Mouse (Mus musculus) bone marrow macrophage, adult 2 months (primary cell): ENCODE results near the gene Ahcyl2. TPM values are rescaled to one million over a fixed set of nuclear protein-coding genes. Genes with fewer than 3 reads are reported as not detected.

Experiments used
- H3K27ac ChIP-seq: 2 replicates; pipeline ENCODE4 v1.5.1; 2012; ENCODE audit warnings: low read depth, low read length; ENCODE audit not compliant: insufficient read depth
- H3K4me1 ChIP-seq: 2 replicates; pipeline ENCODE4 v1.6.1; 2012; ENCODE audit warnings: low read length; ENCODE audit not compliant: control insufficient read depth, insufficient read depth
- H3K4me3 ChIP-seq: 2 replicates; pipeline ENCODE4 v1.5.1; 2012; ENCODE audit warnings: mild to moderate bottlenecking, low read length, moderate library complexity; ENCODE audit not compliant: insufficient read depth
- CTCF ChIP-seq: IDR thresholded peaks from 2 replicates; pipeline ENCODE4 v1.5.1; 2012; ENCODE audit warnings: low read depth, mild to moderate bottlenecking, low read length, moderate library complexity
- POLR2A ChIP-seq: IDR thresholded peaks from 2 replicates; pipeline ENCODE4 v1.6.1; 2012; ENCODE audit warnings: mild to moderate bottlenecking, low read depth, low read length, borderline replicate concordance
- polyA plus RNA-seq: library from polyadenylated mRNA; stranded (reverse); fragments of >200 nt; gene quantifications from 2 replicates; pipeline ENCODE4 v1.2.4, GENCODE M21; 2012; ENCODE audit not compliant: missing spikeins, insufficient read depth, insufficient read length

The Ahcyl2 gene
- polyA plus RNA-seq, 1 experiment: 37.8 TPM

DNA sequence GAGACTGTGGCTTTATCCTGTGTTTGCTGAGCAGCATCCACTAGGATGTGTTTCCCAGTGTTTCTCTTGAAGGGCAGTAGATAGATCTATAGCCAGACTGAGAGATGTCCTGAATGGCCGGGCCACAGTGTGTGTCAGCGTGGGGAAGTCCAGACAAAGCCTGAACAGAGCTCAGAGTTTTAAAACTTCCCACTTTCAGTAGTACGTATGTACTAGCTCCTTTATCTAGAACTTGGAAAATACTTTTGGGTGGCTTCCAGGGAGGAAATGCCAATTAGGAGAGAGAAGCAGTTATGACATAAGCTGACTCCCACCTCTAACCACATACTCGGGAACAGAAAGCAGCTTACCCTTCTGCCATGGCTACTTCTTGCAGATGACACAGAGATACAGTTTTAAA is 172.6 kb downstream of the Ahcyl2 start:
- H3K27ac ChIP-seq: no peak overlapping the region
- no peak overlapping the region for H3K4me3 ChIP-seq
- TF ChIP-seq POLR2A (no peak), CTCF (no peak)
- H3K4me1 ChIP-seq: peaks cover 12% of the 10 kb centered on the region

DNA sequence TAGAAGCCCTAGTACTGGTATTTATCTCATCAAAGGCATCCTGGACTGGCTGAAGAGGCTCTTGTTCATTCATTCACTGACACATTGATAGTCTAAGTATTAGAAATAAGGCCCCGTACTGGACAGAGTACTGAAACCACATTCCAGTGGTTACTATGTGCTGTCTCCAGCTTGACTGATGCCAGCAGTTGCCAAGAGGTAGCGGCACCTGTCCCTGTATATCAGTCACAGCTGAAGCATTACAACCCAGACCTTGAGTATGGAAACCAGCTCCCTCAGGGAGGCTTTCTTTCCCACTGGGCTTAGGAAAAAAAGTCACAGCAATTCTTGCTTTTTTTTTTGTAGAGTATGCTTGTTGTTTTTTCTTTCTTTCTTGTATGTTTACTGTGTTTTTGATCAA is 173.2 kb downstream of the Ahcyl2 start:
- Histone ChIP-seq H3K4me3 (no peak overlapping the region), H3K27ac (no peak overlapping the region), H3K4me1 (peaks cover 11% of the 10 kb centered on the region)
- no peak for TF ChIP-seq CTCF
- TF ChIP-seq POLR2A: no peak

DNA sequence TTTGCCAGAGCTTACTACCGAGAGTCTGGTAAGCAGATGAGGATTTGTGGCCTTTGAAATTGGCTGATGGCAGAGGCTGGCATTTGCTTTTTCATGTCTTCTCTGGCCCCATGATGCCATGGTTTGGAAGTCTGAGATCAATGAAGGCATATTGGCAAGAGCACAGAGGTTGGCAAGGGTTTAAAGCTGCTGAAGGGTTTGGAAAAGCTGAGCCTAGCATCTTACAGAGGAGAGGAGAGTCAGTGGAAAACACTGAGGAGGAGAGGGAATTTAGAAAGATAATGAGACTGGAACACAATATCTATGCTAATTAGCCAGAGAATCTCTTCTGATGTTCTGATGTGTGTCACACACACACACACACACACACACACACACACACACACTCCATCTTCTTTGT is 176.7 kb downstream of the Ahcyl2 start:
- TF ChIP-seq POLR2A (no peak), CTCF (no peak)
- Histone ChIP-seq H3K4me3 (no peak overlapping the region), H3K4me1 (peaks cover 11% of the 10 kb centered on the region), H3K27ac (no peak overlapping the region)

DNA sequence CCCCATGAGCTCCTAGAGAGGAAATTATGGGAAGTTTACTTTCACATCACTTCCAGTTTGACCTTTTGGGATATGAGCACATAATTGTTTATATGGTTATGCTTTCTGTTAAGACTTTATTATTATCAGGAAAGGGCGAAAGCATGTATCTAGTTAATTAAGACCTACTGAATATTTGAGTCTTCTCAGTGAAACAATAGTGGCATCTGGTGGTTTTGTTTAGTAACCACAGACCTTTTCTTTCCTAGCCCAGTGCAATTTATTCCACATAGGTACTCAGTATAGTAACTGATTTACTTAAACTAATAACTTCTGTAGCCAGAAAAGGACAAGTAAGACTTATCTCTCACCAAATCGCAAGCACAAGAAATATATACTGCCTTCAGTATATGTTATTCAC is 178.8 kb downstream of the Ahcyl2 start:
- no peaks in the 10 kb centered on the region for H3K4me1 ChIP-seq
- TF ChIP-seq CTCF (no peak), POLR2A (no peak)
- H3K4me3 ChIP-seq: no peak overlapping the region
- H3K27ac ChIP-seq: no peak overlapping the region

DNA sequence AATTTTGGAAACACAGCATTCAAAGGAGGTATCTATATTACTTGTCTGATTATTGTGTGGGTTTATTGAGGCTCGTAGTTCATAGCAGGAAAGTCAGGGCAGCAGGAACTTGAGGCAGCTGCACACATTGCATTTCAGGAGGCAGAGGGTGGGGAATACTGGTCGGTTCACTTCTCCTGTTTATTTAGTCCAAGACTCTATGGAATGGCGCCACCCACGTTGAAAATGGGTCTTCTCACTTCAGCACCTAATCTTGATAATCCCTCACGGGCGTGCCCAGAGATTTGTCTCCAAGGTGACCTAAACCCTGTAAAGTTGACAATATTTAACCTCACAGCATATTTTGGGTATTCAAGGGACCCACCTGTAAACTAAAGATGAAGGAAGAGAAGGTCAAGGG is 180.0 kb downstream of the Ahcyl2 start:
- Histone ChIP-seq H3K4me3 (no peak overlapping the region), H3K4me1 (no peaks in the 10 kb centered on the region), H3K27ac (no peak overlapping the region)
- TF ChIP-seq CTCF (no peak), POLR2A (no peak)

DNA sequence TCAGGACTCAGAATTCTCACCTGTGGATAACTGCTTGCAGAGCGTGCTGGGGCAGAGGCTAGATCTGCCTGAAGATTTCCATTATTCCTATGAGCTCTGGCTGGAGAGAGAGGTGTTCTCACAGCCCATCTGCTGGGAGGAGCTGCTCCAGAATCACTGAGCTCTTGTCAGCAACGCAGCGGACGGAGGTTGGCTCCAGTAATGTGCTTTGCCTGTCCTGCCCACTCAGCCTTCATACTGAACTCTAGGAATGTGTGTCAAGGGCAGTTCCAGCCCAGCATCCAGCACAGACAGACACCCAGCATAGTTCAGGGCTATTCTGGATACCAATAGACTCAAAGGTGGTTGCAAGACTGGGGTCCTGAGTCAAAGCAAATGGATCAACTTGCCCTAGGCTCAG is 188.9 kb downstream of the Ahcyl2 start:
- H3K4me3 ChIP-seq: no peak overlapping the region
- TF ChIP-seq POLR2A (no peak), CTCF (no peak)
- no peak overlapping the region for H3K27ac ChIP-seq
- H3K4me1 ChIP-seq: no peaks in the 10 kb centered on the region

DNA sequence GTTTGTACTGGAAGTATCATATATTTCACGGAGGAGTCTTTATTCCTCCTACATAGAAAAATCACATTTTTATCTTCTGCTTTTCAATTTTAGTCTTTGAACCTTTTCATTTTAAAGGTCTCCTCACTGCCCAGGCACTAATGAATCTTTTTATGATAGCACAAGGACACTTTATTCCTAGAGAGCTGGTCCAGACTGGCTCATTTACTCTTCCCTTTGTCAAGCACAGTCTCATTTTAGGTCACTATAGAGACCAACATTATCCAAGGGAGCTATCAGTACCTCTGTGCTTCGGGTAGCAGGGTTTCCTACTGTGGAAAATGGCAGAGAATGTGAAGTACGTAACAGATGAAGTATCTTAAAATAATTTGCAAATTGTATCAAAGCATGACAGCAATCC is 190.9 kb downstream of the Ahcyl2 start:
- 0 out of 2 replicates have a peak, but pooled peaks cover 2% of the 10 kb centered on the region for H3K4me1 ChIP-seq
- no peak for TF ChIP-seq CTCF
- H3K4me3 ChIP-seq: no peak overlapping the region
- H3K27ac ChIP-seq: no peak overlapping the region

DNA sequence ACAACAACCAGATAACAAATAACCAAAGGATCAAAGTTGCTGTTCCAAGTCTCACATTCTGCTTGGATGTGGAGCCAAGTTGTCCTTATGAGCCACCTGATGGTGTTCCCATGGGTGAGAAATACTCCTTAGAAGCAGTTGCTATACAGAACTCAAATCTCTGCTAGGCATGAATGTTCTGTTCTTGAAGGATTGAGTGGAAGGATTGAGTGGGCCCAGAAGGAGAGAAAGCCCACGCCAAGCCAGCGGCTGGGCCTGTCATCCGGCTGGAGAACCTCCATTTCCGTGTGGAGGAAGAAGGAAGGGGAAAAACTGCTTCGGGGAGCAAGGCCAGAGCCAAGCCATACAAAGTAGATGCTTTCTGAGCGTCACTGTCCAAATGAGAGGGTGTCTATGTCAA is 193.3 kb downstream of the Ahcyl2 start:
- TF ChIP-seq POLR2A: no peak
- TF ChIP-seq CTCF: no peak
- 0 out of 2 replicates have a peak, but pooled peaks cover 2% of the 10 kb centered on the region for H3K4me1 ChIP-seq
- no peak overlapping the region for H3K4me3 ChIP-seq
- no peak overlapping the region for H3K27ac ChIP-seq

Other genes with a start within 250 kb of the Ahcyl2 start
- 201 and 214 TPM in 2 replicates for gene Irf5, start 241.4 kb upstream of the Ahcyl2 start, polyA plus RNA-seq
- gene Tnpo3, start 158.1 kb upstream of the Ahcyl2 start, polyA plus RNA-seq: 42.1 and 45.5 TPM in 2 replicates
- gene Tspan33, start 73.8 kb upstream of the Ahcyl2 start, polyA plus RNA-seq: 0.42 and 0.68 TPM in 2 replicates
- not detected in 2 replicates for gene Smo, start 32.5 kb upstream of the Ahcyl2 start, polyA plus RNA-seq
- gene Strip2, start 149.0 kb downstream of the Ahcyl2 start, polyA plus RNA-seq: 0.20 TPM in 1 of 2 replicates, not detected in the other